Mouse (Mus musculus): ENCODE data around the gene Gprc5c. TPM values are rescaled to one million over a fixed set of nuclear protein-coding genes. Genes with fewer than 3 reads are reported as not detected.

Gprc5c gene
- total and polyA plus RNA-seq, 3 experiments = not detected

- Histone ChIP-seq H3K4me1 (ENCODE audit: control insufficient read depth in 1 of 2, insufficient read depth in 2 of 2, low read length in 2 of 2) (no peaks in the 10 kb centered on the region), H3K9ac (ENCODE audit: control insufficient read depth, low read depth, low read length, poor library complexity, severe bottlenecking) (no peak overlapping the region), H3K27ac (ENCODE audit: control insufficient read depth, low read depth, low read length) (no peak overlapping the region), H3K27me3 (ENCODE audit: control insufficient read depth in 1 of 2, insufficient read depth in 2 of 2, low read length in 2 of 2) (no peaks in the 10 kb centered on the region), H3K79me2 (ENCODE audit: control insufficient read depth, insufficient read depth, low read length, poor library complexity) (no peaks in the 10 kb centered on the region), H3K9me3 (replicated peaks; ENCODE audit: insufficient read depth, low read length) (no peaks in the 10 kb centered on the region), H3K36me3 (ENCODE audit: control insufficient read depth in 1 of 2, insufficient read depth in 2 of 2, low read length in 2 of 2) (no peaks in the 10 kb centered on the region), H3K4me3 (ENCODE audit: control insufficient read depth in 1 of 2, insufficient read depth in 1 of 2, low read depth in 2 of 2, low read length in 2 of 2) (no peak overlapping the region)
- TF ChIP-seq GABPA (IDR thresholded peaks at IDR 0.05; ENCODE audit: low read depth, low read length) (no peak), CTCF (IDR thresholded peaks at IDR 0.05 in 2 of 3, conservative IDR thresholded peaks at IDR 0.05 in 1 of 3; ENCODE audit: control insufficient read depth in 1 of 3, insufficient read depth in 1 of 3, low read depth in 2 of 3, low read length in 3 of 3, poor library complexity in 1 of 3, severe bottlenecking in 1 of 3) (no peak), NRF1 (IDR thresholded peaks at IDR 0.05; ENCODE audit: insufficient read depth, low read depth, low read length, poor library complexity, severe bottlenecking) (no peak), MAFK (IDR thresholded peaks at IDR 0.05; ENCODE audit: borderline replicate concordance, low read depth, low read length) (no peak), MAX (IDR thresholded peaks at IDR 0.05; ENCODE audit: low read length) (no peak), MAZ (IDR thresholded peaks at IDR 0.05; ENCODE audit: low read depth, low read length) (no peak), TAL1 (IDR thresholded peaks at IDR 0.05; ENCODE audit: low read length) (no peak), USF1 (IDR thresholded peaks at IDR 0.05; ENCODE audit: low read depth, low read length) (no peak), E2F4 (IDR thresholded peaks at IDR 0.05; ENCODE audit: borderline replicate concordance, low read depth, low read length) (no peak), ZNF384 (IDR thresholded peaks at IDR 0.05; ENCODE audit: low read depth, low read length) (no peak), MYB (IDR thresholded peaks at IDR 0.05; ENCODE audit: low read depth, low read length) (no peak), POLR2AphosphoS5 (IDR thresholded peaks at IDR 0.05; ENCODE audit: borderline replicate concordance, low read depth, low read length) (no peak), MXI1 (IDR thresholded peaks at IDR 0.05; ENCODE audit: low read depth, low read length) (no peak), TBP (IDR thresholded peaks at IDR 0.05; ENCODE audit: low read depth, low read length) (no peak), RCOR1 (IDR thresholded peaks at IDR 0.05; ENCODE audit: low read depth, low read length) (no peak), ZMIZ1 (IDR thresholded peaks at IDR 0.05; ENCODE audit: low read depth, low read length) (no peak)
- no peak for DNase-seq (ENCODE audit: low read depth, low spot score)
These were observed 21.2 kb upstream of the Gprc5c start for GRCm38 (mm10) chr11:114829499-114830432.

- no peaks in the 10 kb centered on the region for H3K79me2 ChIP-seq (ENCODE audit: control insufficient read depth, insufficient read depth, low read length, poor library complexity)
- no peak overlapping the region for H3K27ac ChIP-seq (ENCODE audit: control insufficient read depth, low read depth, low read length)
- no peaks in the 10 kb centered on the region for H3K4me1 ChIP-seq (ENCODE audit: control insufficient read depth in 1 of 2, insufficient read depth in 2 of 2, low read length in 2 of 2)
- H3K27me3 ChIP-seq (ENCODE audit: control insufficient read depth in 1 of 2, insufficient read depth in 2 of 2, low read length in 2 of 2) = no peaks in the 10 kb centered on the region
- no peak overlapping the region for H3K4me3 ChIP-seq (ENCODE audit: control insufficient read depth in 1 of 2, insufficient read depth in 1 of 2, low read depth in 2 of 2, low read length in 2 of 2)
- H3K9me3 ChIP-seq (replicated peaks; ENCODE audit: insufficient read depth, low read length) = no peaks in the 10 kb centered on the region
- TF ChIP-seq ZMIZ1 (IDR thresholded peaks at IDR 0.05; ENCODE audit: low read depth, low read length) = no peak
- no peak for TF ChIP-seq MYC (IDR thresholded peaks at IDR 0.05; ENCODE audit: low read depth, low read length)
- TF ChIP-seq MYB (IDR thresholded peaks at IDR 0.05; ENCODE audit: low read depth, low read length) = no peak
- no peak for TF ChIP-seq KAT2A (conservative IDR thresholded peaks at IDR 0.05; ENCODE audit: low read depth, low read length)
- TF ChIP-seq UBTF (IDR thresholded peaks at IDR 0.05; ENCODE audit: borderline replicate concordance, insufficient read depth, low read depth, low read length) = no peak
- no peak for TF ChIP-seq RAD21 (IDR thresholded peaks at IDR 0.05; ENCODE audit: low read depth, low read length)
- TF ChIP-seq ELF1 (IDR thresholded peaks at IDR 0.05; ENCODE audit: low read depth, low read length) = no peak
- TF ChIP-seq GATA1 (IDR thresholded peaks at IDR 0.05; ENCODE audit: low read depth, low read length) = no peak
- TF ChIP-seq MXI1 (IDR thresholded peaks at IDR 0.05; ENCODE audit: low read depth, low read length) = no peak
- no peak for TF ChIP-seq NRF1 (IDR thresholded peaks at IDR 0.05; ENCODE audit: insufficient read depth, low read depth, low read length, poor library complexity, severe bottlenecking)
- TF ChIP-seq MEF2A (IDR thresholded peaks at IDR 0.05; ENCODE audit: extremely low read depth, insufficient replicate concordance, low read depth, low read length, poor library complexity, severe bottlenecking) = no peak
- no peak for TF ChIP-seq CHD2 (IDR thresholded peaks at IDR 0.05; ENCODE audit: low read length)
- no peak for TF ChIP-seq ZKSCAN1 (IDR thresholded peaks at IDR 0.05; ENCODE audit: low read depth, low read length)
- no peak for TF ChIP-seq USF1 (IDR thresholded peaks at IDR 0.05; ENCODE audit: low read depth, low read length)
- no peak for TF ChIP-seq MAFK (IDR thresholded peaks at IDR 0.05; ENCODE audit: borderline replicate concordance, low read depth, low read length)
- TF ChIP-seq ETS1 (IDR thresholded peaks at IDR 0.05; ENCODE audit: low read depth, low read length) = no peak
- no peak overlapping the region for H3K9ac ChIP-seq (ENCODE audit: control insufficient read depth, low read depth, low read length, poor library complexity, severe bottlenecking)
- no peaks in the 10 kb centered on the region for H3K36me3 ChIP-seq (ENCODE audit: control insufficient read depth in 1 of 2, insufficient read depth in 2 of 2, low read length in 2 of 2)
- DNase-seq (ENCODE audit: low read depth, low spot score) = no peak
These were observed 20.5 kb upstream of the Gprc5c start for GRCm38 (mm10) chr11:114830433-114830773.
